In the genomic region with DNA sequence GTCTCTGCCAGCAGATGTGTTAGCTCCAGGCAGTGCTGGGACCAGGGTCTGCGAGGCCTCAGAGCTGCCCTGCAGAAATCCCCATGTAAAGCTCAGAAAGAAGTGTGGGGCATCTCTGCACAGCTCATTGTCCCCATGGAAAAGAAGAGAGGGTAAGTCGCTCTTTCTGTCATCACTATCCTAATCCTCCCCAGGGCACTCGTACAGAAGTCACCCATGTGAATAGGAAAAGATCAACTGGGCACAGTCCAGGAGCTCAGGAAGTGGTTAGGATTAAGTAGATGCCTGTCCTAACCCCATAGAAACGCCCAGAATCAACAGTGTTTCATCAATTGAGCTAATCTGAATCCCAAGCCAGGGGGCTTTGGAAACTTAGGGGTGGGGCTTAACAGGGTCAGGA, we compare ENCODE assay signal across 22 mouse cellular contexts.
DNase-seq lines count a peak whose midpoint lies in the region; ATAC-seq and TF ChIP-seq lines count a peak whose summit lies in the region.
"Had no signal": no experiment of that assay in that cellular context is flagged by ENCODE, and none has a peak within 500 bp of the region (broad histone marks: within the 10 kb centered on the region; RNA-seq: fewer than 3 reads in every experiment).

No protein-coding gene starts in this region.

- H3K9me3 ChIP-seq in heart, embryonic 10.5 days: no peaks in the 10 kb centered on the region
- H3K9me3 ChIP-seq in midbrain, embryonic 10.5 days (replicated peaks): no peaks in the 10 kb centered on the region
- H3K9me3 ChIP-seq in midbrain, embryonic 15.5 days: no peaks in the 10 kb centered on the region
- H3K9me3 ChIP-seq in embryonic facial prominence, embryonic 13.5 days: no peaks in the 10 kb centered on the region
- no peaks in the 10 kb centered on the region for H3K9me3 ChIP-seq in limb, embryonic 14.5 days (ENCODE audit: control insufficient read depth, low read length)
- H3K9me3 ChIP-seq: embryonic facial prominence, embryonic 12.5 days; forebrain, embryonic 15.5 days; heart, embryonic 15.5 days; midbrain, embryonic 12.5 days had no signal

- H3K36me3 ChIP-seq in heart, embryonic 10.5 days: no peaks in the 10 kb centered on the region
- H3K36me3 ChIP-seq in midbrain, embryonic 10.5 days: no peaks in the 10 kb centered on the region
- H3K36me3 ChIP-seq in midbrain, embryonic 15.5 days (replicated peaks): no peaks in the 10 kb centered on the region
- no peaks in the 10 kb centered on the region for H3K36me3 ChIP-seq in embryonic facial prominence, embryonic 13.5 days
- no peaks in the 10 kb centered on the region for H3K36me3 ChIP-seq in limb, embryonic 14.5 days (ENCODE audit: control insufficient read depth, insufficient read depth, low read length)
- H3K36me3 ChIP-seq: embryonic facial prominence, embryonic 12.5 days; forebrain, embryonic 15.5 days; heart, embryonic 15.5 days; midbrain, embryonic 12.5 days had no signal

- peaks cover 89% of the 10 kb centered on the region for H3K27me3 ChIP-seq in heart, embryonic 10.5 days (ENCODE audit: insufficient read depth, poor library complexity, severe bottlenecking)
- peaks cover 92% of the 10 kb centered on the region for H3K27me3 ChIP-seq in midbrain, embryonic 10.5 days (ENCODE audit: low read depth, poor library complexity, severe bottlenecking)
- H3K27me3 ChIP-seq in midbrain, embryonic 15.5 days (replicated peaks): 0 out of 2 replicates have a peak, but pooled peaks cover 5% of the 10 kb centered on the region
- no peaks in the 10 kb centered on the region for H3K27me3 ChIP-seq in embryonic facial prominence, embryonic 13.5 days
- H3K27me3 ChIP-seq in limb, embryonic 14.5 days (ENCODE audit: control insufficient read depth, insufficient read depth, low read length): no peaks in the 10 kb centered on the region
- H3K27me3 ChIP-seq: embryonic facial prominence, embryonic 12.5 days; forebrain, embryonic 15.5 days had no signal

- no peak overlapping the region for H3K9ac ChIP-seq in midbrain, embryonic 15.5 days
- H3K9ac ChIP-seq in embryonic facial prominence, embryonic 13.5 days: peak overlapping the region; percentile 55; the same call in 1 of the 2 replicates
- no peak overlapping the region for H3K9ac ChIP-seq in limb, embryonic 14.5 days (ENCODE audit: low read depth, low read length, severe bottlenecking)
- H3K9ac ChIP-seq: embryonic facial prominence, embryonic 12.5 days; forebrain, embryonic 15.5 days; heart, embryonic 15.5 days; liver, postnatal 0 days; midbrain, embryonic 12.5 days had no signal

- no peak overlapping the region for H3K4me3 ChIP-seq in heart, embryonic 10.5 days
- H3K4me3 ChIP-seq in midbrain, embryonic 10.5 days: peak overlapping the region; percentile 29
- H3K4me3 ChIP-seq in midbrain, embryonic 15.5 days: no peak overlapping the region
- no peak overlapping the region for H3K4me3 ChIP-seq in embryonic facial prominence, embryonic 13.5 days
- no peak overlapping the region for H3K4me3 ChIP-seq in limb, embryonic 14.5 days (replicated peaks; ENCODE audit: low read length)
- H3K4me3 ChIP-seq: embryonic facial prominence, embryonic 12.5 days; erythroblast, embryonic 14.5 days; forebrain, embryonic 15.5 days; heart, embryonic 15.5 days; midbrain, embryonic 12.5 days had no signal

- H3K4me2 ChIP-seq in midbrain, embryonic 15.5 days: no peak overlapping the region
- no peak overlapping the region for H3K4me2 ChIP-seq in embryonic facial prominence, embryonic 13.5 days
- 0 out of 2 replicates have a peak overlapping the region, but pooled peaks have one; percentile 14 for H3K4me2 ChIP-seq in limb, embryonic 14.5 days (replicated peaks; ENCODE audit: low read depth, low read length, severe bottlenecking)
- H3K4me2 ChIP-seq: embryonic facial prominence, embryonic 12.5 days; forebrain, embryonic 15.5 days; heart, embryonic 15.5 days; liver, embryonic 11.5 days; midbrain, embryonic 12.5 days had no signal

- peaks cover 72% of the 10 kb centered on the region for H3K4me1 ChIP-seq in heart, embryonic 10.5 days
- H3K4me1 ChIP-seq in midbrain, embryonic 10.5 days: peaks cover 100% of the 10 kb centered on the region
- peaks cover 52% of the 10 kb centered on the region for H3K4me1 ChIP-seq in midbrain, embryonic 15.5 days
- peaks cover 74% of the 10 kb centered on the region for H3K4me1 ChIP-seq in embryonic facial prominence, embryonic 13.5 days
- peaks cover 53% of the 10 kb centered on the region for H3K4me1 ChIP-seq in limb, embryonic 14.5 days (ENCODE audit: control insufficient read depth, insufficient read depth, low read length)

- peak overlapping the region; percentile 47; the same call in 1 of the 2 replicates for H3K27ac ChIP-seq in heart, embryonic 10.5 days
- H3K27ac ChIP-seq in midbrain, embryonic 10.5 days (replicated peaks): peak overlapping the region; percentile 76
- H3K27ac ChIP-seq in midbrain, embryonic 15.5 days: no peak overlapping the region
- H3K27ac ChIP-seq in embryonic facial prominence, embryonic 13.5 days: no peak overlapping the region
- no peak overlapping the region for H3K27ac ChIP-seq in limb, embryonic 14.5 days (replicated peaks; ENCODE audit: low read depth, low read length)
- H3K27ac ChIP-seq: embryonic facial prominence, embryonic 12.5 days; forebrain, embryonic 15.5 days; heart, embryonic 15.5 days; hindbrain, postnatal 0 days; kidney, postnatal 0 days; midbrain, embryonic 12.5 days had no signal

- ATAC-seq in midbrain, embryonic 15.5 days (replicated peaks): no peak
- no peak for ATAC-seq in embryonic facial prominence, embryonic 13.5 days (ENCODE audit: insufficient number of reproducible peaks, insufficient read depth, low FRiP score, low TSS enrichment, low read depth)
- no peak for ATAC-seq in limb, embryonic 14.5 days (ENCODE audit: low FRiP score, low read depth)
- ATAC-seq: forebrain, embryonic 15.5 days; hindbrain, postnatal 0 days; intestine, embryonic 16.5 days; liver, postnatal 0 days; lung, postnatal 0 days had no signal

- WGBS in heart, embryonic 10.5 days: 14% methylated on average over 4 of the region's 4 CpGs
- 3% methylated on average over 4 of the region's 4 CpGs for WGBS in midbrain, embryonic 10.5 days
- WGBS in midbrain, embryonic 15.5 days: 6% methylated on average over 4 of the region's 4 CpGs
- WGBS in embryonic facial prominence, embryonic 13.5 days: 23% methylated on average over 4 of the region's 4 CpGs
- 37% methylated on average over 4 of the region's 4 CpGs for WGBS in limb, embryonic 14.5 days

- DNase-seq in heart, embryonic 10.5 days (ENCODE audit: low spot score): no peak
- DNase-seq in heart, adult 8-10 months (ENCODE audit: low spot score): no peak
- peak; percentile 64 for DNase-seq in midbrain, embryonic 10.5 days (ENCODE audit: low spot score)
- DNase-seq in limb, embryonic 14.5 days (ENCODE audit: low spot score): no peak
- no peak for DNase-seq in lung, postnatal 4 days
- DNase-seq: cerebellum, adult 11 months; cerebellum, adult 9-11 months; gastrocnemius, postnatal 10 days; layer of hippocampus, adult 9-11 months; liver, postnatal 0 days had no signal

- TF ChIP-seq POLR2A in limb, embryonic 14.5 days (IDR thresholded peaks at IDR 0.05; ENCODE audit: borderline replicate concordance, extremely low read depth, insufficient read depth, insufficient read length): no peak

Comparison
In these comparisons a context has a peak if more than half of its experiments do, and no peak if none do; other contexts are left out.
1. H3K27ac ChIP-seq: peak in heart, embryonic 10.5 days (single experiment) and midbrain, embryonic 10.5 days (single experiment); none in midbrain, embryonic 15.5 days (single experiment), embryonic facial prominence, embryonic 13.5 days (single experiment) and limb, embryonic 14.5 days (single experiment).